Mouse (Mus musculus): ENCODE measurements around the gene Osm.

The Osm gene

GRCm38 (mm10) chr11:4235665-4236545 lies at the start of gene Osm:
Gene Osm, plus strand, starts transcription at chr11:4236420.
- DNase-seq (ENCODE audit: extremely low read depth, insufficient read length, low spot score): no peak

GRCm38 (mm10) chr11:4186486-4187317 lies 49.5 kb upstream of the Osm start, which contains the start of gene Tbc1d10a:
Gene Tbc1d10a, plus strand, starts transcription at chr11:4186789.
- DNase-seq (ENCODE audit: extremely low read depth, insufficient read length, low spot score): peak; percentile 96

DNA sequence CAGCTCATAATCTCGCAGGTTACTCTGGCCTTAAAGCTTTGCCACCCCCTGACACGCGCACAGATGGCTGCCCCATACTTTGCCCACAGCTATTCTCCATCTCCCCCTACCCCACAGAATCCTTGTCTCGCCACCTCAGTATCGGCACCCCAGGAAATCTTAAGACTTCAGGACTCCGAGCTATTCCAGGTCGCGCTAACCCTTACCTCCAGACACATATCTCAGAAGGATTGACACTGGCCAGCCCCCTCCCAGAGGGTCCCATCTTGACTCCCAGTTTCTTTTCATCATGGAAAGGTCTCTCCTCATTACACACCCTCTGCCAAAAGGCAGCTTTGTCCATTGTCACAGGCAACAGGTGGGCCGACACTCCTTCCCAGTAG lies 48.9 kb upstream of the Osm start:
- DNase-seq (ENCODE audit: extremely low read depth, insufficient read length, low spot score): no peak

DNA sequence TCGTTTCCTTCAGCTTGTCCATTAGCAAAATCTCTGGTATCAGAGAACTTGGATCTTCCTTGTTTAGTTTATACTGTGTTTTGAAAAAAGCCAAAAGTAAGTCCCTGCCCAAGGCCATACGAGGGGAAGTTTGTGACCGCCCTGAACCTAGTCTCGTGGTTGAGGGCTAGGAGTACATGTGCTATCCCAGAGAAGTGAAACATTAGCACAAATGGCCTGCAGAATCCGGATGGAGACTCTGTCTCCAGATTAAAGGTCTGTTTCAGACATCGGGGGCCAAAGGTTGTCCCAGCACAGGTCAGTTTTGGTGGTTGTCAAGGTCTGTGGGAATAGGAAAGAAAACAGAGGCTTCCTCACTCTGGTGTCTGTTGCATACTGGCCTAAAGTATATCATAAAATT lies 47.0 kb upstream of the Osm start:
- no peak for DNase-seq (ENCODE audit: extremely low read depth, insufficient read length, low spot score)

- DNase-seq (ENCODE audit: extremely low read depth, insufficient read length, low spot score): peak; percentile 70
These were observed 45.5 kb upstream of the Osm start for GRCm38 (mm10) chr11:4190677-4191076.

DNA sequence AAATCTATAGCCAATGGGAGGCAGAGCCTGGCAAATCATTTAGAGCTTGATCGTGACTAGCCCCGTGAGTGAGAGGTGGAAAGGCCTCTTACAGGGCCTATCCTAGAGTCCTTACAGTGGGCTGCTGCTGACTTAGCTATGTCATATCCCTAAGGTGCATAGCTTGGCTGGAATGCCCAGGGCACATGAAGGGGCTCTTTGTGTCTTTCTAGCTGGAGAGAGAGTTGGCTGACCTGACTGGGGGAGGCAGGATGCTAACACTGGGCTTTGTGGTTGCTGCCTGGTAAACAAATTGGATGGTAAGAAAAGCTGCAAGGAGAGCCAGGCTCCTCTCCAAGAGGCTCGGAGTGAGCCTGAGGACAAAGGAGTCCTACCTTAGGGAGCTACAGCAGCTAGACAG lies 43.5 kb upstream of the Osm start:
- no peak for DNase-seq (ENCODE audit: extremely low read depth, insufficient read length, low spot score)

- no peak for DNase-seq (ENCODE audit: extremely low read depth, insufficient read length, low spot score)
These were observed 42.8 kb upstream of the Osm start for GRCm38 (mm10) chr11:4193420-4193819.

GRCm38 (mm10) chr11:4195597-4196031 lies 40.6 kb upstream of the Osm start:
- DNase-seq (ENCODE audit: extremely low read depth, insufficient read length, low spot score): no peak

DNA sequence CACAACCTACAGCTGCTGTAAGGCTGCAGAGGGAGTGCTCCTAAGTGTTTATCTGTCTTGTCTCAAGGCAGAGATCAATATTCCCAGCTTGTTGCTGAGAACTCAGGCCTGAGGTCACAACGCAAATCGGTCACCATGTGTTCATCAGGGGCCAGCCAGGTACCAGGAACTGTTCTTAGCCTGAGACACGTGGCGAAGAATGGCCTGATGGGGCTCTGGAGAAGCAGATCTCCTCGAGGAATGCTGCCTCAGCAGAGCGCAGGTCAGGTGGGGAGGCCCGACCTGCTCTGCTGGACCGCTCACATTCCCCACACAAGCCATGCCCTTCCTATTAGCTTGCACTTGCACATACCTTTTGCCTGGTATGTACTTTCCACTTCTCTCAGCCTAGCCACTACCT lies 39.6 kb upstream of the Osm start:
- no peak for DNase-seq (ENCODE audit: extremely low read depth, insufficient read length, low spot score)

- peak; percentile 61 for DNase-seq (ENCODE audit: extremely low read depth, insufficient read length, low spot score)
These were observed 38.5 kb upstream of the Osm start for GRCm38 (mm10) chr11:4197691-4198090.

DNA sequence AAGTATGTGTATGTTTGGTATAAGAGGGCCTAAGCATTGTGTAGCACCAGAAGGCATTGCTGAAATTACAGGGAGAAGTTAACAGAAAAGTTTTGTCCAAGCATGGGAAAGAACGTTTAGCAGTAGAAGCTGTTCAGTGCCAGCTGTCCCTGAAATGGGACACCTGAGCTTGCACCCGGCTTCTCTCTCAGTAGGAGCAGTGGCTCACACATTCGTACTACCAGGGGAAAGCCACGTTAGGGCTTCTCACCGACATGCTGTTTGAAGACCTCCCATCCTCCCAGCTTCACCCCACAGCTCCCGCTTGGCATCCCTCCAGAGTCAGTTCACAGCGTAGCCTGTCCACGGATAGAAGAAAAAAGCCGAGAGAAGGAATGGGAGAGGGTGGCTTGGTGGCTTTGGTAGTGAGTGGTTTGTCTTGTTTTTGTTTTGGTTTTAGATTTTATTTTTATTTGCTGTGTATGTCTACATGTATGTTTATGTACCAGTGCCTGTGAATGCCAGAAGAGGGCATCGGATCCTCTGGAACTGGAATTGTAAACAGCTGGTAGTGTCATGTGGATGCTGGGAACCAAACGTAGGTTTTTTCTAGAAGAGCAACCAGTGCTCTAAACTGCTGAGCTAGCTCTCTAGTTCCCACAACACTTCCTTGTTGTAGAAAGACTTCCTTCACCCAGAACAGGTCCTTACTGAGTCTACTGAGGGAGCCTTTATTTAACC lies 34.1 kb upstream of the Osm start:
- DNase-seq (ENCODE audit: extremely low read depth, insufficient read length, low spot score): no peak

DNA sequence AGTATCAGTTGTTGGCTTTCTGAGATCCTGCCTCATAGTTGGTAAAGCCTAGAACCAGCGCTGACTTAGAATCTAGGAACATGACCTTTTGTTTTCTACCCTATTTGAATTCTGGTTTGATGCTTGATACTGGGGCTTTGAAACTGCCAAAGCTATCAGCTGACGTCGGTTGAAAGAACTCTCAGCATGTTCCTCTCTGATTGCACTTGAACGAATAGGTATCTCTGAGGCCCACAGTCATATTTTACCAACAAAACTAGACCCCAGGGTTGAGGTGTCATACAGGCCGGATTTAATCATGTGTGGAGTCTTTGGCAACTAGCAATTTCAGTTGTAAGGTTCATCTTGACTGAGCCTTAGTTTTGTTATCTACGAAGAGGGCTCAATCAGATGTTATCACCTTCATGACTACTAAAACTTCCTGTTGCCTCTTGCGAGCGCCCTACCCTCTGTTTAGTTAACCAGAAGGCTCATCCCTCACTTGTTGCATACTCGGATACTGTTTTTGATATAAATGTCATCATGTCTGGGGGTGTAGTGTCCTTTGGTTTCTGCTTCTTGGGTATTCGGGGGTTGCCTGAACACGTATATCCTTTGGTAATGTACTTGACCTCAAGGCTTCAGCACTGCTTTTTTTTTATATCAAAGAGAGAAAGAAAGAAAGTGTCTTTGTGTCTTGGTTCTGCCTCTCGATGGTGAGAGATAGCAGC lies 33.1 kb upstream of the Osm start:
- no peak for DNase-seq (ENCODE audit: extremely low read depth, insufficient read length, low spot score)

DNA sequence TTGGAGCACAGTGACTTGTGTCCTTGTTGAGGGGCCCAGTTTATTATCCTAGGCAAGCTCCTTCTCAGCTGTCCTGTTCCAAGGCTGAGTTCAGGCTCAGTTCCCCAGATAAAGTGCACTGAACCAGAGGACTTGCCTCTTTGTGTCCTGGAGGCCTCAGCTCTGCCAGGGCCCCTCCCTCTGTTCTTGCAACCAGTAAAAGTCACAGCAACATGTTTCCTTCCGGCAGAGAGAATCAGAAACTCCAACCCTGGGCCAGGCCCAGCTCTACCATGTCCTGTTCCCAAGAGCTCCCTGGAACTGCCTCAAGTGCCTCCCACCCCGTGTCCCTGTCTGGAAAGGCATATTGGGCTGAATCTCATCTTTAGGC lies 32.5 kb upstream of the Osm start:
- DNase-seq (ENCODE audit: extremely low read depth, insufficient read length, low spot score): no peak

DNA sequence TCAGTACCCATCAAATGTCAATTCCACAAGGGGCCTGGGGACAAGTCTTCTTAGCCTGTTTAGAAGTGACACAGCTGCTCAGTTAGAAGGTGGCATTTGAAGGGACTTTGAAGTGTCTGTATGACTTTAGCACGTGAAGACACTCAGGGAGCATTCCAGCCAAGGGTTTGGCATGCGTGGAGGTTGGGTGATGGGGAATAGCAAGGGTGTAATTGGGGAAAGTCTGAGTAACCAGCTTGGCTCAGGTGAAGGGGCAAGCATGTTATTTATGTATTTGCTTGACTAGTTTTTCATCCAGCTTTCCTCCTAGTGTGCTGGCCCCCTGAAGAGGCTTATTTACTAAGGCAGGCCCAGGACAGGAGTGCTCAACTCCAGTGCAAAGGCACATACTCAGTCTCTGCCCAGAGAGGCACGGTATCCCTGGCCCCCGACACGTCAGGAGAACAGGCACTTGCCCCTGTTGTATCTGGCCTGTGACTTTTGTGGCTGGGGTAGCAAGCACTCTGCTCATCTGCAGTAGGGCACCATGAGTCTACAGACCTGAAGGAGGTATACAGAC lies 31.0 kb upstream of the Osm start:
- no peak for DNase-seq (ENCODE audit: extremely low read depth, insufficient read length, low spot score)

DNA sequence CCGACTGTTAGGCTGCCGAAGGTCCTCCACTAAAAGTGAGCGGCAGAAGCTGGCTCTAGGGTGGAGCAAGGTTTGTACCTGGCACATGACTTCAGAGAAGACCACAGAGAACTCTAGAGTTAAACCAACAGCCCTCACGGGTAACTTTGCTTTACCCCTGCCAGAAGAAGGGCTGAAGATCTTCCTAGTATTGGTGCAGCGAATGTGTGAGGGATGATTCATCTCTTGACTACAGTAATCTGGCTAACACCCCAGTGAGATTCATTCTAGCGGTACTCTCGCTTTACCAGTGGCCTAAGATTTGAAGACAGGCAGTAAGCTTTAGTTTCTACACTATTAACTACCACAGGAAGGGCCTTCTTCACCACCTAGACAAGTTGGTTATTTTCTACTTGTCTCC lies 30.3 kb upstream of the Osm start:
- no peak for DNase-seq (ENCODE audit: extremely low read depth, insufficient read length, low spot score)

DNA sequence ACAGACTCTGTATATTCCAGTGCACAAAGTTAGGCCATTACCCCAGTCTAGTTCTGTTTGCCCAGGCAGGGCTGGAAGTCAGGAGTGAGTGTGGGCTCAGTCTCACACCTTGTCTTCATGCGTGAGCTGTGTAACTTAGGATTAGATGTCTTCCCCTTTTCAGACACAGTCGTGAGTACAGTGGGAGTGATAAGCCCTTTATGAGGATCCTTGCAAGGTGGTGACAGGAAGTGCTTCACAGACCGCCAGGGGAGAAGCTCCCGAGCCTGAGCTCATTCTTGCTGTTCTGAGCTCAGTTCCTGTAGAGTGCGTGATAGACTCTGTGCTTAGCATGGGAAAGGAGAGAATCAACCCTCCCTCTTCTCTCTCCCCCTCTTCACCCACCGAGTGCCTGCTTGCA lies 29.7 kb upstream of the Osm start:
- no peak for DNase-seq (ENCODE audit: extremely low read depth, insufficient read length, low spot score)

- no peak for DNase-seq (ENCODE audit: extremely low read depth, insufficient read length, low spot score)
These were observed 28.6 kb upstream of the Osm start for GRCm38 (mm10) chr11:4207655-4208054.

GRCm38 (mm10) chr11:4209556-4209955 lies 26.7 kb upstream of the Osm start:
- DNase-seq (ENCODE audit: extremely low read depth, insufficient read length, low spot score): no peak

DNA sequence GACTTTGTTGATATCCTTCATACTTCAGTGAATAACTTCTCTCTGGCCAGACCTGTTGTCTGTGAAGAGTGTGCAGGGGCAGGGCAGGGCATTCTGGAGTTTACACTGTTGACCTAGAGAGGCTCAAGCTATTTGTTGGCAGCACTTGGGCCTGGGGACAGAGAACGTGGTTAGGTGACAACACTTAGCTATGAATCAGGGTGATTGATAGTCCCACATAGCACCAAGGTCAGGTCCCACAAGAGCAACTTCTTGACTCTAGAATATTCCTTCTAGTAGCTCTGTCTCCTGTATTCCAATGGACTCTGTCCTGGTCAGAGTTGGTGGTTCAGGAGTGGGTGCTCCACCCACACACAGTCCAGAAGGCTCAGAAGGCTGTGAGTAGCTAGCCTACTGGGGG lies 25.4 kb upstream of the Osm start:
- DNase-seq (ENCODE audit: extremely low read depth, insufficient read length, low spot score): no peak

DNA sequence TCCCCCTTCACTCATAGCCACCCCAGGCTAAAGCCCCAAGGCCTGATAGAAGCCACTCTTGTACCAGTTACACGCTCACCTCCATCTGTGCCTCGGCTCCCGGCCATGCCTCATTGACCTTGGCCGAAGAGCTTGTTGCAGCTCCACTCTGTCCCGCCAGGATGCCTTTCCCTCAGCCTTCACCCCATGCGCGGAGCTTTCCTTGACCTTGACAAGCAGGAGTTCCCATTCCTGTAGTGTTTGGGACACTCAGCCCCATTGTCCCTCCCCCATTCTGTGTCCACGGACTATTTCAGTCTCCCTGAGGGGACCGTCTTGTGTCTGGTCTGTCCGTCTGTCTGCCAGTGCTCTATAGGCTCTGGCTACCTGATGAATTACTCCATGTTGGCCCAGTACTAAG lies 23.1 kb upstream of the Osm start:
- DNase-seq (ENCODE audit: extremely low read depth, insufficient read length, low spot score): no peak
